Mouse (Mus musculus) thymus, postnatal 10 days (tissue): ENCODE measurements around the gene Snrpa1.
A peak's percentile ranks its signal among the peaks of the same experiment; 100 is the strongest.

Source experiments
- DNase-seq, 2 experiments: peaks; one replicate each; pipeline ENCODE4 v3.0.0; 2021; ENCODE audit warnings: low spot score in 2 of 2

Snrpa1 gene

DNA sequence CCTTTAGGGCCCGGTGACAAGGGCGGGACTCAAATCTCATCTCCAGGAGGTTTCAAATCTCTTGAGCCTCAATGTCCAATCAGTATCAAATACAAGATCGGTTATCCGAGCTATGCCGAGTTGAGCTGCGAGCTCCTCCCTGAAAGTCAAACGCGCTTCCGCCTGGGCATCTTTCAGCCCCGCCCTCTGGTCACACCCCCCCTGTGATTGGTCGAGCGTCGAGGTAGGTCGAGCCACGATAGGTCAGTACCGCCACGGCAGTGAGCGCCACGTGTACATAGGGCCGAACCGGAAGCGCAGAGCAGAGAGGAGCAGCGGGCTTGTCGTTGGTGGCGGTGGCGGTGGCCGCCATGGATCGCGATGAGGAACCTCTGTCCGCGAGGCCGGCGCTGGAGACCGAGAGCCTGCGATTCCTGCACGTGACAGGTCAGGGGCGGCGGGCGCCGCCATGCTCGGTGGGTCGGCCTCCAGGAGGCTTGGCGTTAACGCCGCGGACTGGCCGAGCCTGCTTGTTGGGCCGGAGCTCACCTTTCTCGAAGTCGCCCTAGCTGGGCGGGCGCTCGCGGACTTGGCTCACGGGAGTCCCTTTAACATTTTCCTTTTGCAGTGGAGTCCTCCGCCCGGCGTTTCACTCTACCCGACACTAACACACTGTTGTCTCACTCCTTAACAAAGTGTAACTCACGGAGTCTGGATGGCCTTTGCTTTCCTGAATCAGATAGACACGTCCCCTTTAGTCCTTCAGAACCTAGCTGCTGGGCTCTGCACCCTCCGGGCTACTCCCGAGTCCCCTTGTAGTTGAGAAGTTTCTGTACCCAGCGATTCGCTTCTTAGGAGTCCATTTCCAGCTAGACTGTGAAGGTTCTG lies 20.8 kb downstream of the Snrpa1 start, which contains the start of gene Selenos:
Selenos (plus strand) TSS at position 286 of the 867 bp plus-strand sequence.
- peak; percentile 92 to 93 for DNase-seq

DNA sequence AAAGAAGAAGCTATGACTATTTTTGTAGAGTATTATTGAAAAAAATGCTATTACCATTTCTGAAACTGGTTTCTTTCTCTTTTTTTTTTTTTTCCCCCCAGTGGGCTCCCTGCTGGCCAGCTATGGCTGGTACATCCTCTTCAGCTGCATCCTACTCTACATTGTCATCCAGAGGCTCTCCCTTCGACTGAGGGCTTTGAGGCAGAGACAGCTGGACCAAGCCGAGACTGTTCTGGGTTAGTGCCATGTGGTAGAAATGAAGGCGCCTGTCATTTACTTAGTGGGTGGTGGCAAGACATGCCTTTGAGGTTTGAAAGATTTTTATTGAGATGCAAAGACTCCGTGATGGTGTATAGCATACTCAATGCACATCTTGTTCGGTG lies 21.4 kb downstream of the Snrpa1 start:
- DNase-seq = no peak

DNA sequence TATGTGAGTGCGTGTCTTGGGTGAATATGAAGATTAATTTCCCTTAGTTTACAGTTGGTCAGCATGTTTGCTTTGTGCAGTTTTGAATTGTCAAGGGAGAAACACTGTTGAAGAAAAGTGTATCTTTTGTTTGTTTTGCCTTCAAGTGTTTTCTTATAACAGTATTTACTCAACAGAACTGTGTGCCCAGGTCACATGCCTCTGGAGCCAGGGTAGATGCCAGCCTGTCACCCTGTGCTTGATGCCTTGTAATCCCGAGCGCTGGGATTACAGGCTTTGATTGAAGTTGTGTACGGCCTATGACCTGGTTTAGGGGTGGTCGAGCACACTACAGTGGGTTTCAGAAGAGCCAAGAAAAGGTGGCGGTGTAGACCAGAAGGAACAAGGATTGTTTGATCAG lies 25.0 kb downstream of the Snrpa1 start:
- DNase-seq = no peak

DNA sequence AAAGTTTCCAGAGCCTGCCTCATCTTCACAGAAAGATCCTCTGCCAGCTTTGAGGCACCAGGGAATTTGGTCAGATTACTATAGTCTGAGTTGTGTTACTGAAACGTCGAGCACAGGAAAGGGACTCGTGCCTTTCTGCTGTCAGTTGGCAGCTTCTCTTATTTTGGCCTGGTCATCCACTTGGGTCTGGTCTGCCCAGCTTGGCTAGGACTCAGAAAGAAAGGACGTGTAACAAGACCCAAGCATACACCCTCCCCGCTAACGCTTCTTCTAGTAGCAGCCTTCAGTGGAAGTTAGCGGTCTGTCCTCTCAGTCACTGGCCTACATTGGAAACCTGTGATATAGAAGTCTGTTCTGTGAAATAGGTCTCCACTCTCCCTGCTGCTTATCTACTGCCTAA lies 25.7 kb downstream of the Snrpa1 start:
- DNase-seq = no peak

DNA sequence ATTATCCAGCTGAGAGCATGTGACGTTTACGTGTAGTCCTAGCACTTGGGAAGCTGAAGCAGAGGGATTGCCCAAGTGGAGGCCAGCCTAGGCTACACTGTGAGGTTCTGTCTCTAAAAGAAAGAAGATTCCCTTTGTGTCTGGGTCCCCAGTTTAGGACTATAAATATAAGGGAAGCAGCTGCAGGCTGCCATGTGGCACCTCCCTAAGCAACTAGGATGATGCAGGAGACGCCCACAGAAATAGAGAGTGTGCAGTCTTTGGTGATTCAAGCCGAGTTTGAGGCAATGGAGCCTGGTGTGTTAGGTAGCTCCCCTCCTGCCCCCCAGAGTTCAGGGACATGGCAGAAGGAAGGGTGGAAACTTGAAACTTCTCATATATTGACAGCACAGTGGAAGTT lies 28.8 kb downstream of the Snrpa1 start:
- no peak for DNase-seq

DNA sequence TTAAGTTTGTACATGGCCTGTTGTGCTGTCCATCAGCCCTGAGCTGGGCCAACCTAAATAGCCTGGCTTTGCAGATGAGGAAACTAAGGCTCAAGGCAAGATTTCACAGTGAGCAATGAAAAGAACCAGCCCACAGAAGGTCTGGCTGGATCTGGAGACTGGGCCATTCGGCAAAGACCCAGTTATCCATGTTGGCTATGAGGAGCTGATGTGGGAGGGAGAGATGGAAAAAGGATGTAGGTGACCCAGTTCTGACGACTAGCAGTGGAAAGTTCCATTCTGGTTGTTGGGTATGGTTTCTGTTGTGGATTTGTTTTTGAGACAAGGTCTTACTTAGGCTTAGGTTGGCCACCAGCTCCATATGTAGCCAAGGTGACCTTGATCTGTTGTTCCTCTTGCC lies 29.3 kb downstream of the Snrpa1 start:
- DNase-seq = no peak

DNA sequence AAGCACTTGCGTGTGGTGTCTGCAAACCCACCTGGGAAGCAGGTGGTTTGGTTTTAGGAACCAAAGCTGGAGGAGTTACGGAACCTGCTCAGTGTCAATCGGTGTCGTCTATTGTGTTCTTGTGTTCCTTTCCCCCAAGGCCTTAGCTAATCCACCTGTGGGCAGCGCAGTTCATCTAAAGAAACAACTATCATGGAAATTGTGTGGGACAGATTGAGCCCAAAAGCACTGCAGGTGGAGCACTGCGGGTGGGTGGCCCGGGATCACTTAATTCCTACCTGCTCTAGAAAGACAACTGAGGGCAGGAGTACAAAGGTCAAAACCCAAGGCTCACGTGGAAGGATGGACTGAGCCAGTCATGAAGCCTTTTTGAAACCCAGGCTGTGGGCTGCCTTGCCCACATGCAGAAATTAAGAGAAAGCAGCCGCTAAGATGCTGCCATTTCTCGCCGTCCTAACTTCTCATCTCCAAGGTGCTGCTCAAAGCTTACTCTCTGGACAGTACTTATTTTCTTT lies 31.9 kb downstream of the Snrpa1 start:
- DNase-seq = no peak

DNA sequence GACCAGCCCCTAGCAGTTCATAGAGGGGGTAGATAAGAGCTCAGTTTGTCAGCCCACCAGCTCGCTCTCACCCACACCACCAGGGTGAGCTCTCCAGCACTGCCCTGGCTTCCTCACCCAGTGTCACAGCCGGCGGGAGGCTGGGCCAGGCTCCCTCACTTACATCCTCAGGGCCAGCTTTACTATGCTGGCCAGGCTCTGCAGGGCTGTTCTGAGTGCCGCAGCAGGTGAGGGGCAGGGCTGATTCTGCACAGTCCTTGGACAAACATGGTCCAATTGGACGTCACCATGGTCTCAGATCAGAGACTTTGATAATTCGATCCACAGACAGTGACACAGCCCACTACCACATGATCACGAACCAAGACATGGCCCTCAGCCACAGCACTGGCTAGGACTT lies 32.8 kb downstream of the Snrpa1 start:
- no peak for DNase-seq

DNA sequence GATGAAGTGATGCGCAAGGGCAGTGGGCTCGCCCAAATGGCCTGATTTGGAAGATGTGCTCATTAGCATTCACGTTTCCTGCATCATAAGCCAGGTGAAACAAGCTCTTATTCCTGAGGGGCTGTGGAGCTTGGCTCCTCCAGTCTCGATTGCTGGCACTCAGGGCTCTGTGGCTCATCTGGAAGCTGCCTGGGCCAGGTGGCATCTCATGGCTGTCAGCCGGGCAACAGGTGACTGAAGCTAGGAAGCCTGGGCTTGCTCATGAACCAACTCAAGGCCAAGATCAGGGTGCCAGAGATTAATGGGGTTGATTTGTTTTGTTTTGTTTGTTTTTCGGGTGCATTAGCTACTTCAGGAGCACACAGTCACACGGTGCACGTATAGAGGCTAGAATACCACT lies 33.9 kb downstream of the Snrpa1 start:
- no peak for DNase-seq

DNA sequence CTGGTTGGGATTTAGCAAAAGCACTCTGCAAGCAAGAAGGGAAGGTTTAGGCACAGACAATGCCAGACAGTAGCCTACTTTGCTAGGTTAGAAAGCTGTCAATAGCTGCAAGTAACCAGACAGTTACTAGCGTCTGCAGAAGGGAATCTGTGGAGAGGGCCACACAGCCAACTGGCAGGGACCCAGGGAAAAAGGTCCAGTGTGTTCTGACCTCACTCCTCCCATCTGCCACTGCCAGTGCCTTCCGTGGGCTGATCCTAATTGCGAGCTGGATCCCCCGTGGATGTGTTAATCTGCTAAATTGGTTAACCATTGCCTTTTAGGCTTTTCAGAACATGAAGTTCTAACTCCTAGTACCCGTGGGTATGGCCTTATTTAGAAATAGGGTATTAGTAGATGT lies 35.3 kb downstream of the Snrpa1 start:
- DNase-seq = no peak

DNA sequence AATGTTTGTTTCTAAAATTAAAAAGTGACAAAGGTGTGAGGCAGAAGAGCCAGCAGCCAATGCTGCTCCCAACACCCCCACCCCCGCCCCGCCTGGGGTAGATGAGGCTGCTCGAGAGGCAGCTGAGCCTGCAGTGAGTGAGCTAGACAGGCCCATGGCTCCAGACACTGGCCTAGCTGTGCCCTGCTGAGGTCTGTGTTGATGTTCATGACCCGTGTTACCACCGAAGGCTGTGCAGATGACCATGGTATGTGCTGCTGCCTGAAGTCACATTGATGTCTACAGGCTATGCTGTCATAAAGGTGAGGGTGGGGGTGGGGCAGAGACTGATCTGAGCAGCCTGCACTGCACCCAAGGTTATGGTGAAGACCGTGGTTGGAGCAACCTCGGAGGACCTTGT lies 40.0 kb downstream of the Snrpa1 start:
- DNase-seq = no peak

DNA sequence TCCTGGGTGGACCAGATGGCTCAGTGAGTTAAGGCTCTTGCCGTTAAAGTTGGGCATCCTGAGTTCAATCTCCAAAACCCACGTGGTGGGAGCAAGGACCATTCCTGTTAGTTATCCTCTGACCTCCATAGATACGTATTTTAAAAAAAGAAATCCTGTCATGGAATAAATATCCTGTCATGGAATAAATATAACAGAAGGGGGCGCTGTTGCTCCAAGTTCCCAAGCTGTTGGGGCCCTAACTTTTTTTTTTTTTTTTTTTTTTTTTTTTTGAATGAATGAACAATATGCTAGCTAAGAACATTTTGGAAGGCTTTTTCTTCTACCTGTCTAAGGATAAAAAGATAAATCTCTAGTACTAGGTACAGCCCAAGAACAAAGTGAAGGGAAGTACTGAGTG lies 43.1 kb downstream of the Snrpa1 start:
- peak in 1 of 2 experiments; percentile 56 for DNase-seq

DNA sequence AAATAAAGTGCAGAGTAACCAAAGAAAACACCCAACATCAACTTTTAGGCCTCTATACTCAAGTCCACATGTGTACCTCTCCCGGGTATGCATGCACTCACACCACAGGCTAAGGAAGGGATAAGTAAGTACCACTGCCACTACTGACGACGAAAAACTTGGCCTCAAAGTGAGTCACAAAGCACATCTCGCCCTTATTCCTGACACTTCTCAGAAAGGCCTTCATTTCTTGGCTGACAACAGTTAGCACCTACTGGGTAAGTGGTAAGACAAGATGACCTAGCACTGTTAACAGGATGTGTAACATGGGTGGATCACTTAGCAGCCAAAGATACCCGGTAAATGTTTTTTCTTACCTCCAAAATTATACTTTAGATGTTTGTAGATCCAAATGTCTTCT lies 45.7 kb downstream of the Snrpa1 start:
- DNase-seq = no peak

DNA sequence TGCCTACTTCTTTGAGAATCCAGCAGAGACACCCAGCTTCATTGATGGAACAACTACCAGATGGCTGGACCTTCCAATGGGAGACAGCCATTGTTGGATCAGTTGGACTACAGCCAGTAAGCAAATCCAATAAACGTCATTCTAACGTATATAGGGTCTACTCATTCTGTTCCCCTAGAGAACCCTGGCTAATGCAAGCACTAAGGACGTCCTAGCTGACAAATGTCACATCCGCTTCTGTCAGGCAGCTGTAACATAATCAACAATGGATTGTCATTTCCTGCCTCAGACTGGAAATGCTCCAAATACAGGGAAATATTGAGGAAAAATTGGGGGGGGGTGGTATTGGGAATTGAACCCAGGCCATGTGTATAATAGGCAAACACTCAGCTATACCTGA lies 47.0 kb downstream of the Snrpa1 start:
- DNase-seq = no peak

DNA sequence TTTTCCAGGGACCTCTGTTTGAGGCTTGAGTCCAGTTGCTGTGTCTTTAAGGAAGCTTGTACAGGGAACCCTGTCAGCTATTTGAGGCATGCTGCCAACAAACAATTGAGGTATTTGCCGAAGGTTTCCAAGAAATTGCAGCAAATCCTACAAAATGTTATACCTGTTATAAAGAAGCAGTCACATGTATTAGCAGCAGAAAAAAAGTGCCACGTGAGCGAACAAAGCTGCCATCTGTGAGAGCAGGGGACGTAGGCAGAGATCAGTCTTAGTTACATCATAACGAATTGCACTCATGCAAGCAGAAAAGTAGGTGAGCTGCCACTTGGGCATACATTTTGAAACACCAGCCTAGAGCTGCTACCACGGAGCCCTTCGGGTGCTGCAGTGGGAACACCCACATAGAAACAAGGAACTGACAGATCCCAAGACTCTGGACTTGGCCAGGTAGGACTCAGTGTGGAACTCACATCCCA lies 47.8 kb downstream of the Snrpa1 start:
- no peak for DNase-seq

DNA sequence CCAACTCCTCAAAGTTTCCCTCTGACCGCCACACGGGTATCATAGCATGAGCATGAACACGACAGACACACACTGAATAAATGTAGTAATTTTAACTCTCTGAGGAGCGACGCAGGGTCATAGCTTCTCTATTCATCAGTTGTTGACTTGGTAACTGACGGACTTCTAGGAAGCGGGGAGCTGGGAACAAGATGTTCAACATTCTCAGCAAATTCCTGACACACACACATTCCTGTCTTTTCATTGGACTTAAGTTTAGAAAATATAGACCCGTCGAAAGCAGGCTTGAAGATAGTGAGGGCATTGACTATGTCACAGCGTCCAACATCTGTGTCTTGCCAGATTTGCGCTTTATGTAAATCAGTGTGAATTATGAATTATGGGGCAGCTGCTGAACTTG lies 48.4 kb downstream of the Snrpa1 start:
- DNase-seq = no peak

DNA sequence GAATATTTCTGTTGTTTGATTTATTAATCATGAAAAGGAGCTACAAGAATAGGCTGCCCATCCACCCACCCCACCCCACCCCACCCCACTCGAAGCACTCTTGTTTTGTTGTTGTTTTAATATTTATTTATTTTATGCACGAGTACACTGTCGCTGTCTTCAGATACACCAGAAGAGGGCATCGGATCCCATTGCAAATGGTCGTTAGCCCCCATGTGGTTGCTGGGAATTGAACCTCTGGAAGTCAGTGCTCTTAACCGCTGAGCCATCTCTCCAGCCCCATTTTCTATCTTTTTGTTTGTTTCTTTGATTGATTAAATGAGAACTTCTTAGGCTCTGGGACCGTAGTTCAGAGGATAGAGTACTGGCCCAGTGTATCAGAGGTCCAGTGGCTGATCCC lies 49.1 kb downstream of the Snrpa1 start:
- no peak for DNase-seq

DNA sequence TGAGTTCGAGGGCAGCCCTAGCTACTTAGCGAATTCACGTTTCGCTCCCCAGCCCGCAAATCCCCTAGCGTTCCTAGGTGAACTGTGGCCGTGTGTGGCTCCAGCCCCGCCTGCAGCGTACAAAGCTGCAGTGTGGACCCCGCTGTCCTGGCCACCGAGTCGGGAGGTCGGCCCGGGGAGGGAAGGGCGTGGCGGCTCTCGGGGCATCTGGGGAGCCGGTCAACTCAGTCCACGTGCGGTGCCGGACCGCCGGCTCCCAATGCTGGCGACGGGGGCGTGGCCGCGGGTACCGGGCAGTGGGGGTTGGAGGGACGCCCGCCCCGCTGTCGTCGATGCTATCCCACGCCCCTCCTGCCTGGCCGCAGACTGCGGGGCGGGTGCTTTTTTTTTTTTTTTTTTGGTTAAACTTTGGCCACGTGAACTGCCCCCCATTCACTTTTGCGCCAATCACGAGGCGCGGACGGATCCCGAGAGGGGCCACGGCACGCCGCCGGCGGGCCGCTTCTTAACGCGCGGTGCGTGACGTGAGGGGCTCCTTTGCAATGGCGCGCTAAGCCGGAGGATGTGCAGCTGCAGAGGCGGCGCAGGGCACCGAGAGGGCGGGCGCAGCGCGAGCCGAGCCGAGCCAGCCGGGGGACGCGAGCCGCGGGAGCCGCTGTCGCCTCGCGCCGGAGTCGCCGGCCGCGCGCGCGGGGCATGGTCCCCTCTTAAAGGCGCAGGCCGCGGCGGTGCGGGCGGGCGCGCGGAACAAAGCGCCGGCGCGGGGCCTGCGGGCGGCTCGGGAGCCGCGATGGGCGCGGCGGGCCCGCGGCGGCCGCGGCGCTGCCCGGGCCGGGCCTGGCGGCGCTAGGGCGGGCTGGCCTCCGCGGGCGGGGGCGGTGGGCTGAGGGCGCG lies 50.4 kb downstream of the Snrpa1 start, which contains the start of gene Chsy1:
Chsy1 (plus strand) TSS at position 555 of the 894 bp plus-strand sequence.
- peak; percentile 86 to 89 for DNase-seq

DNA sequence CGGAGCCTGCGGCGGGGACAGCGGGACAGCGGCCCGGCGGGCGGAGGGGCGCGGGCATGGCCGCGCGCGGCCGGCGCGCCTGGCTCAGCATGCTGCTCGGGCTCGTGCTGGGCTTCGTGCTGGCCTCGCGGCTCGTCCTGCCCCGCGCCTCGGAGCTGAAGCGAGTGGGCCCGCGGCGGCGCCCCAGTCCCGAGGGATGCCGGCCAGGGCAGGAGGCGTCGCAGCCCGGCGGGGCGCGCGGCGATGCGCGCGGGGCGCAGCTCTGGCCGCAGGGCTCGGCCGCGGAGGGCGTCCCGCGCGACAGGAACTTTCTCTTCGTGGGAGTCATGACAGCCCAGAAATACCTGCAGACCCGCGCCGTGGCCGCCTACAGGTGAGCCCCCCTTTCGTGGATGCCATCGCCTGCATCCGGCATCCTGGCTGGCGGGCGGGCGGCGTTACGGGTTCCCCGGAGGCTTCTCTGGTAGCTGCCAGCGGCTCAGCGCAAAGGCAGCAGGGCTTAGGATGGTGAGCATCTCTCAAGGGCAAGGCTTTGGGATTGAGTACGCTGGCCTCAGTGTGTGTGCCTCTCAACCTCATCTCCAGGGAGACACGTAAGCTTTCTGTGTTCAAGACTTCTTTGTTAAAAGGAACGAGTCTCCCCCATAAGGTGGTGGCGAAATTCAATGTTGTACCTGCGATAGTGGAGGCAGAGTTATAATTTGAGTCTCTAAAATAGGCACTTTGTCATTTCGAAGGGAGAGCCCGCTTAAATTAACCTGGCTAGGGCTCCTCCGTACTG lies 51.2 kb downstream of the Snrpa1 start:
- peak; percentile 48 to 60 for DNase-seq

DNA sequence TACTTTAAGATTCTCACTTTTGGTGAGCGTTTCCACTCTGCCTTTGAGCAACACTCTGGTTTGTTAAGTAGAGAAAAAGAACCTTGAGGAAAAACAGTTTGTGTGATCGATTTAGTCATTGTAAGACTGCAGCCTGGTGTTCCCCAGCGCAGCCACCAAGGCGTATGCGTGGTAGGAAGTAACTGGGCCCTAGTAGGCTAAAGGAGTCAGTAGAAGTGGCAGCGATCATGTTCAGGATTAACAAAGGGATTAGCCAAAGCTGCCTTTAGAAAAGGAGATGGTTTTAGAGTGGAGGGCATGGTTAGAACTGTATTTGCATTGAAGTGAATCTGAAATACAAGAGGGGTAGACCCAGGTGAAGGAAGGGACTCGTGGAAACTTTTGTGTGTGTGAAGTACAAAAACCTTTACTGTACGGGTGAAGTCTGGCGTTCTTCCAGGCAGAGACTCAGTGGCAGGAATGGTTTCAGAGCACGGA lies 51.9 kb downstream of the Snrpa1 start:
- no peak for DNase-seq

DNA sequence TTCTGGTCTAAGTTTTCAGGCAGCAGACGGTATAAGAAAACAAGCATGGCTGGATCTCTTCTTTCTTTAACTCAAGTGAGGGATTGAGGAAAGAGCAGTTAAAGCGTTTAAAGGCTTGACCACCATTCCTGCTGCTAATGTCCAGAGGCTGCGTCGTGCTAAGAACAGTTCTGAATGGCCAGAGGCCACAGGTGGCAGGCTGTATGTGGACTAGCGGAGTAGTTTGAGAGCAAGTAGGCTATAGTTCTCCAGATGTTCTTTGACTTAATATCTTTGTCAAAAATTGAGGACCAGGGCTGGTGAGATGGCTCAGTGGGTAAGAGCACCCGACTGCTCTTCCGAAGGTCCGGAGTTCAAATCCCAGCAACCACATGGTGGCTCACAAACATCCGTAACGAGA lies 52.4 kb downstream of the Snrpa1 start:
- no peak for DNase-seq
